Mouse (Mus musculus) layer of hippocampus, adult 18-20 months (tissue): ENCODE data around the gene Drp2. TPM values are rescaled to one million over a fixed set of nuclear protein-coding genes. Genes with fewer than 3 reads are reported as not detected.

ENCODE experiments used
- total RNA-seq, 2 experiments: library from RNA; stranded (reverse); gene quantifications; 2 replicates each; pipeline ENCODE4 v1.2.3; 2021

Drp2 gene
- total RNA-seq, 2 experiments from 2014 or later, result 32.1 to 47.9 TPM

Other genes starting within 250 kb of the Drp2 start
- 1 to 10 TPM in 1 of 2 experiments, under 1 TPM in 1; 0.43 to 1.1 TPM for gene Xkrx, start 242.5 kb upstream of the Drp2 start, total RNA-seq
- gene Arl13a, start 217.1 kb upstream of the Drp2 start, total RNA-seq, result not detected
- gene Nox1, start 182.6 kb upstream of the Drp2 start, total RNA-seq, result not detected
- 1 to 10 TPM; 6.7 to 10.0 TPM for gene Trmt2b, start 127.6 kb upstream of the Drp2 start, total RNA-seq
- gene Tmem35a, start 109.3 kb upstream of the Drp2 start, total RNA-seq, result 10 to 100 TPM; 45.9 to 53.8 TPM
- gene Cenpi, start 96.5 kb upstream of the Drp2 start, total RNA-seq, result under 1 TPM in 1 of 2 experiments, not detected in 1; 0.25 TPM
- gene Taf7l, start 71.9 kb downstream of the Drp2 start, total RNA-seq, result not detected
- gene Timm8a1, start 137.3 kb downstream of the Drp2 start, total RNA-seq, result 10 to 100 TPM; 17.4 to 18.0 TPM
- gene Btk, start 179.0 kb downstream of the Drp2 start, total RNA-seq, result 1 to 10 TPM in 1 of 2 experiments, under 1 TPM in 1; 0.74 to 1.1 TPM
- 100 to 1,000 TPM; 151 to 153 TPM for gene Rpl36a, start 181.1 kb downstream of the Drp2 start, total RNA-seq
- 1 to 10 TPM; 9.5 to 9.8 TPM for gene Gla, start 196.6 kb downstream of the Drp2 start, total RNA-seq
- 100 to 1,000 TPM; 153 to 156 TPM for gene Hnrnph2, start 196.6 kb downstream of the Drp2 start, total RNA-seq